Mouse (Mus musculus): ENCODE measurements around the gene Ncoa5. TPM values are rescaled to one million over a fixed set of nuclear protein-coding genes. Genes with fewer than 3 reads are reported as not detected.

The Ncoa5 gene
- total and polyA plus RNA-seq, 2 experiments: 4.3 to 11.5 TPM

- WGBS: 91% methylated on average over 2 of the region's 2 CpGs
- H3K27me3 ChIP-seq (ENCODE audit: control insufficient read depth, insufficient read depth, low read length): no peaks in the 10 kb centered on the region
- no peak for TF ChIP-seq CTCF (IDR thresholded peaks at IDR 0.05; ENCODE audit: low read depth, low read length)
- no peak for TF ChIP-seq POLR2A (IDR thresholded peaks at IDR 0.05; ENCODE audit: extremely low read depth, insufficient read depth, low read length)
- no peak overlapping the region for H3K9ac ChIP-seq (ENCODE audit: low read depth, low read length)
- H3K27ac ChIP-seq (replicated peaks; ENCODE audit: insufficient read depth, low read depth, low read length): no peak overlapping the region
- DNase-seq (ENCODE audit: extremely low read depth, low read depth, low spot score): no peak
- no peaks in the 10 kb centered on the region for H3K36me3 ChIP-seq (ENCODE audit: control insufficient read depth, insufficient read depth, low read length)
- no peaks in the 10 kb centered on the region for H3K4me1 ChIP-seq (ENCODE audit: control insufficient read depth, insufficient read depth, low read length)
- H3K79me2 ChIP-seq (ENCODE audit: control insufficient read depth, insufficient read depth, low read length): no peaks in the 10 kb centered on the region
- no peak overlapping the region for H3K4me3 ChIP-seq (ENCODE audit: insufficient read depth, low read depth, low read length)
These were observed 34.1 kb upstream of the Ncoa5 start for GRCm38 (mm10) chr2:165068806-165069205.

GRCm38 (mm10) chr2:165064489-165064888, 29.8 kb upstream of the Ncoa5 start:
- Histone ChIP-seq H3K4me3 (ENCODE audit: insufficient read depth, low read depth, low read length) (no peak overlapping the region), H3K36me3 (ENCODE audit: control insufficient read depth, insufficient read depth, low read length) (no peaks in the 10 kb centered on the region), H3K27ac (replicated peaks; ENCODE audit: insufficient read depth, low read depth, low read length) (no peak overlapping the region), H3K79me2 (ENCODE audit: control insufficient read depth, insufficient read depth, low read length) (no peaks in the 10 kb centered on the region), H3K4me1 (ENCODE audit: control insufficient read depth, insufficient read depth, low read length) (no peaks in the 10 kb centered on the region), H3K9ac (ENCODE audit: low read depth, low read length) (no peak overlapping the region), H3K27me3 (ENCODE audit: control insufficient read depth, insufficient read depth, low read length) (no peaks in the 10 kb centered on the region)
- no peak for TF ChIP-seq POLR2A (IDR thresholded peaks at IDR 0.05; ENCODE audit: extremely low read depth, insufficient read depth, low read length)
- no peak for TF ChIP-seq CTCF (IDR thresholded peaks at IDR 0.05; ENCODE audit: low read depth, low read length)
- no peak for DNase-seq (ENCODE audit: extremely low read depth, low read depth, low spot score)
- WGBS: 89% methylated on average over 7 of the region's 7 CpGs

GRCm38 (mm10) chr2:165061638-165062433, 27.2 kb upstream of the Ncoa5 start:
- no peak for TF ChIP-seq CTCF (IDR thresholded peaks at IDR 0.05; ENCODE audit: low read depth, low read length)
- TF ChIP-seq POLR2A (IDR thresholded peaks at IDR 0.05; ENCODE audit: extremely low read depth, insufficient read depth, low read length): no peak
- peak; percentile 3 for DNase-seq (ENCODE audit: extremely low read depth, low read depth, low spot score)
- Histone ChIP-seq H3K36me3 (ENCODE audit: control insufficient read depth, insufficient read depth, low read length) (no peaks in the 10 kb centered on the region), H3K4me3 (ENCODE audit: insufficient read depth, low read depth, low read length) (no peak overlapping the region), H3K4me1 (ENCODE audit: control insufficient read depth, insufficient read depth, low read length) (no peaks in the 10 kb centered on the region), H3K79me2 (ENCODE audit: control insufficient read depth, insufficient read depth, low read length) (no peaks in the 10 kb centered on the region), H3K27ac (replicated peaks; ENCODE audit: insufficient read depth, low read depth, low read length) (no peak overlapping the region; the same call in 1 of the 2 replicates), H3K9ac (ENCODE audit: low read depth, low read length) (no peak overlapping the region), H3K27me3 (ENCODE audit: control insufficient read depth, insufficient read depth, low read length) (no peaks in the 10 kb centered on the region)
- 55% methylated on average over 16 of the region's 16 CpGs for WGBS

GRCm38 (mm10) chr2:165059961-165060360, 25.3 kb upstream of the Ncoa5 start:
- no peak overlapping the region for H3K4me3 ChIP-seq (ENCODE audit: insufficient read depth, low read depth, low read length)
- H3K9ac ChIP-seq (ENCODE audit: low read depth, low read length): no peak overlapping the region
- H3K79me2 ChIP-seq (ENCODE audit: control insufficient read depth, insufficient read depth, low read length): no peaks in the 10 kb centered on the region
- no peaks in the 10 kb centered on the region for H3K36me3 ChIP-seq (ENCODE audit: control insufficient read depth, insufficient read depth, low read length)
- 88% methylated on average over 4 of the region's 4 CpGs for WGBS
- H3K4me1 ChIP-seq (ENCODE audit: control insufficient read depth, insufficient read depth, low read length): no peaks in the 10 kb centered on the region
- no peak overlapping the region for H3K27ac ChIP-seq (replicated peaks; ENCODE audit: insufficient read depth, low read depth, low read length)
- TF ChIP-seq CTCF (IDR thresholded peaks at IDR 0.05; ENCODE audit: low read depth, low read length): no peak
- TF ChIP-seq POLR2A (IDR thresholded peaks at IDR 0.05; ENCODE audit: extremely low read depth, insufficient read depth, low read length): no peak
- no peak for DNase-seq (ENCODE audit: extremely low read depth, low read depth, low spot score)
- no peaks in the 10 kb centered on the region for H3K27me3 ChIP-seq (ENCODE audit: control insufficient read depth, insufficient read depth, low read length)

GRCm38 (mm10) chr2:165056377-165057085, 21.9 kb upstream of the Ncoa5 start:
- H3K4me3 ChIP-seq (ENCODE audit: insufficient read depth, low read depth, low read length): no peak overlapping the region
- H3K27ac ChIP-seq (replicated peaks; ENCODE audit: insufficient read depth, low read depth, low read length): no peak overlapping the region
- no peak overlapping the region for H3K9ac ChIP-seq (ENCODE audit: low read depth, low read length)
- 87% methylated on average over 14 of the region's 14 CpGs for WGBS
- no peaks in the 10 kb centered on the region for H3K36me3 ChIP-seq (ENCODE audit: control insufficient read depth, insufficient read depth, low read length)
- no peak for TF ChIP-seq CTCF (IDR thresholded peaks at IDR 0.05; ENCODE audit: low read depth, low read length)
- TF ChIP-seq POLR2A (IDR thresholded peaks at IDR 0.05; ENCODE audit: extremely low read depth, insufficient read depth, low read length): no peak
- H3K4me1 ChIP-seq (ENCODE audit: control insufficient read depth, insufficient read depth, low read length): no peaks in the 10 kb centered on the region
- no peaks in the 10 kb centered on the region for H3K79me2 ChIP-seq (ENCODE audit: control insufficient read depth, insufficient read depth, low read length)
- no peak for DNase-seq (ENCODE audit: extremely low read depth, low read depth, low spot score)
- H3K27me3 ChIP-seq (ENCODE audit: control insufficient read depth, insufficient read depth, low read length): no peaks in the 10 kb centered on the region

Data from liver, adult 2 months (tissue).